Mouse (Mus musculus) left cerebral cortex, postnatal 4 days (tissue): Measurements from ENCODE around the gene Olfr266. TPM values are rescaled to one million over a fixed set of nuclear protein-coding genes. Genes with fewer than 3 reads are reported as not detected.

ENCODE experiments used
- DNase-seq: peaks from one replicate; pipeline ENCODE4 v3.0.0-alpha.2; 2022
- intact Hi-C: fragments of 180-260 bp; cut with DNase I; formaldehyde crosslinking; loops from one replicate; pipeline ENCODE4 v1.15.1; 2025
- total RNA-seq, 2 experiments: library from RNA; stranded (reverse); gene quantifications; 2 replicates each; pipeline ENCODE4 v1.2.3; 2021

Olfr266 gene
- total RNA-seq = not detected

DNA sequence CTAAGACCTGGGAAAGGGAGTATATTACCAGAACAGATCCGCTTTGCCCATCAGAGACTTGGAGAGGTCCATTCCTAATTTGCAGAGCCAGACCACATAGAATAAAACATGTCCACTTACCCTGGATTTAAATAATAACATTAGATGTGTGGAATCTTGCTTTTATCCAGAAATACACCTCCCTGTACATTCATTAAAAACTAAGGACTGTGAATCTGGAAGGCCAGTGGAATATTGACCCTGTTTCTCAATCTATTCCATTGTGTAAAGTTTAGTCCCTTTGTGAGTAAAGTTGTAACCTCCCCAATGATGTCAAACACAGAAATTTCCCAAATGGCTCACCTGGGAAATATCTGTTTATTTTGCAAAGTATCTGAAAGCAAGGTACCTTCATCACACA, at the start of gene Olfr266:
Gene Olfr266, minus strand, starts transcription at position 101 of the 400 bp plus-strand sequence.
- intact Hi-C loops = no loop called here
- no peak for DNase-seq

GRCm38 (mm10) chr3:106875626-106876025, 49.5 kb upstream of the Olfr266 start:
- intact Hi-C loops = no loop called here
- DNase-seq = no peak

GRCm38 (mm10) chr3:106872893-106873292, 46.8 kb upstream of the Olfr266 start:
- intact Hi-C loops = no loop called here
- DNase-seq = no peak

GRCm38 (mm10) chr3:106832107-106832506, 6.0 kb upstream of the Olfr266 start:
- intact Hi-C loops = no loop called here
- DNase-seq = no peak

DNA sequence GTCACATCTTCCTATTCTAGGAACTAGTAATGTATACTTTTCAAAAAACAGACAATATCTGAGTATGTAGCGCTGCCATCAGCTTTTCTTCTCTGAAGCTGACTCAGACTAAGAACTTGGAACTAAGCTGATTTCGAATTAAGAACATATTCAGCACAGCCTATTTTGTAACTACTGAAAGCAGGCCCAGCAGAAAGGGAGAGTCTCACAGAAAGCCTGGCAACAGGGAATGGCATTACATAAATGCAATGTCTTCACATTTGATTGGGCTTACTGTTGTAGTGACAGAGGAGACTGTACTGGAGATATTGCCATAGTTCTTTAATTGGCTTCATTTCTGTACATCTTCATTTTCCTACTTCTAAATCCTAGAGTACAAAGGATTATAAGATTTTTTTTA, 8.4 kb downstream of the Olfr266 start:
- intact Hi-C loops = no loop called here
- no peak for DNase-seq

DNA sequence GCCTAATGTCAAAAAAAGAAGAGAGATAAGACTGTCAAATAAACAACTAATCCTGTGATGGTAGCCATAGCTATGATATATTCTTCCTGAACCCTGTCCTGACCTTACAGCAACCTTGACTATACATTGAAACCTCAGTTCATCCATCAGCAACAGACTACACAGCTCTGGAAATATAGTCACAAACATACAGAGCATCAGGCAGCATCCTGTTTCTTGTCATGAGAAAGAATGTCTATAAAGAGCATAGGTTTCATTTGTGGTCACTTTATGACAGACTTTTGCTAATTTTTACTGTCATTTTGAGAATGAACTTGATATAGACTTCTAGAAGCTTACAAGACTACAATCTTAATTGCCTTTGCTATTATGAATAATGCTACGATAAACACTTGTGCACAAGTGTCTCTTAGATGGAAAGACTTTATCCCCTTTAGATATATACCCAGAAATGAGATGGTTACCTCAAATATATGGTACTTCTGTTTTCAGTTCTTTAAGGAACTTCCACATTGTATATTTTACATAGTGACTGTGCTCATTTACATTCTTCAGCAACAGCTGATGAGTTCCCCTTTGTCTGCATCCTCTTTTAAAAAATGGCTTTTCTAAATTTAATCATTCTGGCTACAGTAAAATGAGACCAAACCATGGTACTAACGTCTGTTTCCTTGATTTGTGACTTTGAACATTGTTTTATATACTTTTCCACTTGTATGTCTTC, 17.0 kb downstream of the Olfr266 start:
- no peak for DNase-seq
- intact Hi-C loops = no loop called here

DNA sequence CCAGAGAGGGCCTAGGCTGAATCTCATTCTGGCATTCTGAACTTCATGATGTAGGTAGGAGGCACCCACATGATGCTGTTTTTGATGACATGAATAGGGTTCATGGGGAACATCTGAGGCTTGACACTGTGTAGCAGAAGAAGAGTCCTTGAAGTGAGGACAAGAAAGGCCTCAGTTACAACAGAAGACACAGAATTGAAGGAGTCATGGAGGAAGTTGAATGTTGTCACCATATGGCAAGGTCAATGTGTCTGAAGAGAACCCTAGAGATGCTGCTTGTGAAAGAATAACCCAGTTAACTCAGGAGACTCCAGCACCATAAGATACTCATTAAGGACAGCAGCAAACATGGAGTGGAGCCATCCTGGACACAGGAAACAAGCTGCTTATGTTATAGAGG, 28.0 kb downstream of the Olfr266 start:
- intact Hi-C loops = no loop called here
- DNase-seq = no peak

DNA sequence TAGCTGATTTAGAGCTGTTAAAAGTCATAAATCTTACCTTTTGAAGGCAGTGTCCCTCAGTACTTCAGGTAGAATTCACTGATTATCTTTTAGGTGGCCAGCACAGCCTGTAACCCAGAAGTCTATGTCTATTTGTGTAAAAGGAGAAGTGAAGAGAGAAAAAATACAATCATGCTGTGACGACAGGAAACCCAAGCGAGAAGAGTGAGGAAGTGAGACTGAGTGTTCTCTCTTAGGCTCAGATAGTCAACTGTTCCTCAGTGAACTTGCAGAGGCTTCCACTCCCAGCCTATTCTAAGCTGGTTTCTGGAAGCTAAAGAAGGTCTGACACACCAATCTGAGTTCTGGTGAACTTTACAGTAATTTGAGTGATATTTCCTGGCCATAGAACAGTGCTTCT, 36.2 kb downstream of the Olfr266 start, which contains the start of gene Cd53:
Gene Cd53, minus strand, starts transcription at position 220 of the 400 bp plus-strand sequence.
- intact Hi-C loops = no loop called here
- DNase-seq = no peak

DNA sequence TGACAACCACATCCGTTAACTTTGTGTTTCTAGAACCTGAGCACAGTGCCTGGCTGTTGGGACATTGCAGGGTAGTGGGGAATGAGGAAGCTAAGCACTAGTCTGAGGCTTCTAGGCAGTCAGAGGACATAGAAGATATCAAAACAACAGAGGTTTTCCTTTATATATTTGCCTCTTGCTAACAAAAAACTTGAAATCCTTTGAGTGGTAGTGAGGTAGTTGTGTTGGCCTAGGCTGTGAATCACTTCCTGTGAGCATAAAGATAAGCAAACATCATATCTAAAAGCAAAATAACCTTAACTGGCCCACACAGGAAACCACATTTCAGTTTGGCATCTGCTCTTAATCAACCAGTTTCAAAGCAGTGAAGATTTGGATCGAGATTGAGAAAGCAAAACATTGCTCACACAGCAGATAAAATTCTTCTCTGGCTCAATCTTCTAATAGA, 37.6 kb downstream of the Olfr266 start:
- DNase-seq = no peak
- intact Hi-C loops = no loop called here

- DNase-seq = no peak
- intact Hi-C loops = no loop called here
Measured at GRCm38 (mm10) chr3:106787972-106788371, 38.1 kb downstream of the Olfr266 start.

- intact Hi-C loops = no loop called here
- DNase-seq = no peak
Measured at GRCm38 (mm10) chr3:106785130-106785529, 41.0 kb downstream of the Olfr266 start.

DNA sequence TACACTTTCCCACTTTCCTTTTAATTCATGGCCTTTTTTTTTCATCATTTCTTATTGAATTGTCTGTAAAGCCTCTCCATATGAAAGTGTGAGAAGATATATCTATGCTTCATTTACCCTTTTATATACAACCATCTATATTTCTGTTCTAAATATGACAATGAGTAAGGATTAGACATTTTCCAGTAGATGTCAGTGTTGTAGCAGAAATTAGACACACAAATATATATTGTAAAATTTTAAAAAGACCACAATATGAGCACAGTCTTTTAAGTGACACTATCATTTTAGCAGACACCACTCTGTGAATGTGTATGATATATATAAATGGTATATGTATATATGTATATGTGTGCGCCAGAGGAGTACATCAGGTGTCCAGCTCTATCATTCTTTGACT, 54.3 kb downstream of the Olfr266 start:
- no peak for DNase-seq
- intact Hi-C loops = loop anchor here (1.0 kb wide), 1 partner anchor 43 kb away; no protein-coding TSS in a partner anchor

Other genes starting within 250 kb of the Olfr266 start
- gene Lrif1, start 141.3 kb downstream of the Olfr266 start, total RNA-seq = 10 to 100 TPM; 22.0 to 22.6 TPM
- gene Cd53, start 36.1 kb downstream of the Olfr266 start, total RNA-seq = 1 to 10 TPM; 3.2 to 3.4 TPM
- gene Kcna3, start 209.9 kb upstream of the Olfr266 start, total RNA-seq = 10 to 100 TPM; 32.9 to 36.6 TPM